9 mouse cellular contexts compared by ENCODE assay signal in the genomic region with DNA sequence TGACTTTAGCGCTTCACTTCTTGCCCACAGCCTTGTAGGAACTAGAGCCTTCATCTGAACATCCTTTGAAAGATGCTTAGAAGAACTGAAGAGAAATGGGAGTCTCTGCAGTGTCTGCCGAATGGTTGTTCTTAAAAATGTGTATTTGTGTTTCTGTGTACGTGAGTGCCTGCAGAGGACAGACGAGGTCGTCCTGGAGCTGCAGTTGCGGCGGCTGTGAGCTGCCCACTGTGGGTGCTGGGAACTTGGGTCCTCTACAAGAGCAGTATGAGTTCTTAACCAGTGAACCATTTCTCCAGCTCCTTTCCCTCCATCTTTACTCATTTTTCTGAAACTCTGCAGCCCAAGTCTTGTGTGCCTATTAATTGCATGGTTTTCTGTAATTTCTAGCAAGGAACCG. TPM values are rescaled to one million over a fixed set of nuclear protein-coding genes. Genes with fewer than 3 reads are reported as not detected.
DNase-seq lines count a peak whose midpoint lies in the region; ATAC-seq and TF ChIP-seq lines count a peak whose summit lies in the region.
"Had no signal": no experiment of that assay in that cellular context is flagged by ENCODE, and none has a peak within 500 bp of the region (broad histone marks: within the 10 kb centered on the region; RNA-seq: fewer than 3 reads in every experiment).

No protein-coding gene starts in this region.

- peak overlapping the region; percentile 62 for H3K27ac ChIP-seq in heart, embryonic 11.5 days (ENCODE audit: low read depth, low read length)
- no peak overlapping the region for H3K27ac ChIP-seq in ES-Bruce4 (ENCODE audit: insufficient read depth, low read length)
- peak overlapping the region; percentile 97 for H3K27ac ChIP-seq in forebrain, embryonic 10.5 days
- peak overlapping the region; percentile 55; the same call in 1 of the 2 replicates for H3K27ac ChIP-seq in limb, embryonic 13.5 days
- H3K27ac ChIP-seq in neural tube, embryonic 12.5 days = no peak overlapping the region

- H3K4me1 ChIP-seq in heart, embryonic 11.5 days (ENCODE audit: control insufficient read depth, insufficient read depth, low read length) = peaks cover 8% of the 10 kb centered on the region; the same call in 1 of the 2 replicates
- H3K4me1 ChIP-seq in ES-Bruce4 (ENCODE audit: control insufficient read depth, insufficient read depth, low read length) = no peaks in the 10 kb centered on the region
- H3K4me1 ChIP-seq in forebrain, embryonic 10.5 days = peaks cover 19% of the 10 kb centered on the region
- peaks cover 13% of the 10 kb centered on the region for H3K4me1 ChIP-seq in limb, embryonic 13.5 days
- H3K4me1 ChIP-seq in neural tube, embryonic 12.5 days = peaks cover 10% of the 10 kb centered on the region

- H3K4me2 ChIP-seq in heart, embryonic 11.5 days = peak overlapping the region; percentile 85
- H3K4me2 ChIP-seq in limb, embryonic 13.5 days (replicated peaks) = peak overlapping the region; percentile 76
- peak overlapping the region; percentile 81 for H3K4me2 ChIP-seq in neural tube, embryonic 12.5 days (replicated peaks)

- H3K4me3 ChIP-seq in heart, embryonic 11.5 days (ENCODE audit: low read depth, low read length) = peak overlapping the region; percentile 87
- peak overlapping the region; percentile 98 for H3K4me3 ChIP-seq in ES-Bruce4 (ENCODE audit: low read depth, low read length)
- peak overlapping the region; percentile 93 for H3K4me3 ChIP-seq in forebrain, embryonic 10.5 days
- peak overlapping the region; percentile 93 for H3K4me3 ChIP-seq in limb, embryonic 13.5 days
- H3K4me3 ChIP-seq in neural tube, embryonic 12.5 days = peak overlapping the region; percentile 84

- TF ChIP-seq EP300 in ES-Bruce4 (IDR thresholded peaks at IDR 0.05; ENCODE audit: insufficient read depth, low read depth, low read length) = no peak

- no peaks in the 10 kb centered on the region for H3K27me3 ChIP-seq in heart, embryonic 11.5 days (ENCODE audit: control insufficient read depth, insufficient read depth, low read length)
- no peaks in the 10 kb centered on the region for H3K27me3 ChIP-seq in ES-Bruce4 (ENCODE audit: control insufficient read depth, insufficient read depth, low read length, poor library complexity, severe bottlenecking)
- H3K27me3 ChIP-seq in forebrain, embryonic 10.5 days (ENCODE audit: poor library complexity, severe bottlenecking) = no peaks in the 10 kb centered on the region
- no peaks in the 10 kb centered on the region for H3K27me3 ChIP-seq in limb, embryonic 13.5 days
- no peaks in the 10 kb centered on the region for H3K27me3 ChIP-seq in neural tube, embryonic 12.5 days (replicated peaks)

- TF ChIP-seq CTCF in ES-Bruce4 (IDR thresholded peaks at IDR 0.05; ENCODE audit: low read depth, low read length) = peak; percentile 3

- no peak for DNase-seq in heart, adult 18-20 months
- no peak for DNase-seq in forebrain, embryonic 10.5 days (ENCODE audit: extremely low spot score, low spot score)
- DNase-seq in left cerebral cortex, postnatal 4 days = no peak
- no peak for DNase-seq in thymus, postnatal 14 days

- H3K9me3 ChIP-seq in heart, embryonic 11.5 days (replicated peaks; ENCODE audit: control insufficient read depth, low read length) = no peaks in the 10 kb centered on the region
- no peaks in the 10 kb centered on the region for H3K9me3 ChIP-seq in ES-Bruce4 (replicated peaks; ENCODE audit: control insufficient read depth, insufficient read depth, low read length, poor library complexity, severe bottlenecking)
- peaks cover 5% of the 10 kb centered on the region; the same call in 1 of the 2 replicates for H3K9me3 ChIP-seq in forebrain, embryonic 10.5 days
- no peaks in the 10 kb centered on the region for H3K9me3 ChIP-seq in limb, embryonic 13.5 days
- no peaks in the 10 kb centered on the region for H3K9me3 ChIP-seq in neural tube, embryonic 12.5 days

- no peaks in the 10 kb centered on the region for H3K36me3 ChIP-seq in heart, embryonic 11.5 days (ENCODE audit: control insufficient read depth, insufficient read depth, low read length)
- no peaks in the 10 kb centered on the region for H3K36me3 ChIP-seq in ES-Bruce4 (ENCODE audit: control insufficient read depth, insufficient read depth, low read length, poor library complexity, severe bottlenecking)
- no peaks in the 10 kb centered on the region for H3K36me3 ChIP-seq in forebrain, embryonic 10.5 days (replicated peaks)
- H3K36me3 ChIP-seq in limb, embryonic 13.5 days = no peaks in the 10 kb centered on the region; the same call in 1 of the 2 replicates
- no peaks in the 10 kb centered on the region for H3K36me3 ChIP-seq in neural tube, embryonic 12.5 days

- TF ChIP-seq POLR2A in ES-Bruce4 (IDR thresholded peaks at IDR 0.05; ENCODE audit: insufficient read depth, low read length) = no peak

- intact Hi-C loops in left cerebral cortex, postnatal 4 days (cut with DNase I) = no loop called here

- WGBS in heart, embryonic 11.5 days (ENCODE audit: insufficient replicate concordance) = 50% methylated on average over 8 of the region's 8 CpGs
- 50% methylated on average over 8 of the region's 8 CpGs for WGBS in forebrain, embryonic 10.5 days
- WGBS in limb, embryonic 13.5 days = 50% methylated on average over 8 of the region's 8 CpGs
- 40% methylated on average over 8 of the region's 8 CpGs for WGBS in neural tube, embryonic 12.5 days

- no peak for ATAC-seq in heart, embryonic 11.5 days (replicated peaks; ENCODE audit: insufficient number of reproducible peaks, low FRiP score, low TSS enrichment)
- no peak for ATAC-seq in limb, embryonic 13.5 days (ENCODE audit: low FRiP score, low read depth)
- ATAC-seq in neural tube, embryonic 12.5 days (ENCODE audit: low FRiP score, low read depth) = peak; percentile 14; the same call in 1 of the 2 replicates

- peak overlapping the region; percentile 95 for H3K9ac ChIP-seq in heart, embryonic 11.5 days (ENCODE audit: low read depth, low read length)
- peak overlapping the region; percentile 99 for H3K9ac ChIP-seq in ES-Bruce4 (ENCODE audit: low read depth, poor library complexity, severe bottlenecking)
- H3K9ac ChIP-seq in limb, embryonic 13.5 days = peak overlapping the region; percentile 99
- H3K9ac ChIP-seq in neural tube, embryonic 12.5 days = peak overlapping the region; percentile 72

RNA-seq across cellular contexts. Expression of gene Nanp, which starts 0.5 kb away (rescaled TPM):
- 28.6 and 36.4 TPM in 2 replicates for polyA plus RNA-seq in heart, embryonic 11.5 days (2014; fragmentation: Nextera tagmentation; extraction: Ambion mirVana)
- 1 to 10 TPM in 1 of 2 experiments, under 1 TPM in 1; 0.69 to 1.8 TPM for total RNA-seq in heart, adult 18-20 months (2021)
- polyA plus RNA-seq in ES-Bruce4 (2011; ENCODE audit: insufficient read depth, insufficient read length, low read depth, missing spikeins) = 18.0 and 20.0 TPM in 2 replicates
- polyA plus RNA-seq in forebrain, embryonic 10.5 days (2016; fragmentation: Nextera tagmentation; extraction: Ambion mirVana) = 55.2 and 63.9 TPM in 2 replicates
- polyA plus RNA-seq in limb, embryonic 13.5 days (2015; fragmentation: Nextera tagmentation; extraction: Ambion mirVana) = 49.4 and 51.4 TPM in 2 replicates
- polyA plus RNA-seq in neural tube, embryonic 12.5 days (2016; fragmentation: Nextera tagmentation; extraction: Ambion mirVana) = 35.2 and 39.9 TPM in 2 replicates
- 10 to 100 TPM; 13.1 to 14.3 TPM for total RNA-seq in left cerebral cortex, postnatal 4 days (2021)

RNA-seq across cellular contexts. Expression of gene Ninl, which starts 0.5 kb away (rescaled TPM):
- 7.0 and 8.0 TPM in 2 replicates for polyA plus RNA-seq in heart, embryonic 11.5 days (2014; fragmentation: Nextera tagmentation; extraction: Ambion mirVana)
- total RNA-seq in heart, adult 18-20 months (2021) = 1 to 10 TPM; 2.3 to 3.3 TPM
- 19.1 and 24.7 TPM in 2 replicates for polyA plus RNA-seq in ES-Bruce4 (2011; ENCODE audit: insufficient read depth, insufficient read length, low read depth, missing spikeins)
- 25.7 and 28.5 TPM in 2 replicates for polyA plus RNA-seq in forebrain, embryonic 10.5 days (2016; fragmentation: Nextera tagmentation; extraction: Ambion mirVana)
- 8.6 and 9.8 TPM in 2 replicates for polyA plus RNA-seq in limb, embryonic 13.5 days (2015; fragmentation: Nextera tagmentation; extraction: Ambion mirVana)
- 13.3 and 13.6 TPM in 2 replicates for polyA plus RNA-seq in neural tube, embryonic 12.5 days (2016; fragmentation: Nextera tagmentation; extraction: Ambion mirVana)
- total RNA-seq in left cerebral cortex, postnatal 4 days (2021) = 10 to 100 TPM in 1 of 2 experiments, 1 to 10 TPM in 1; 9.3 to 12.4 TPM

RNA-seq across cellular contexts. Expression of gene Gm14151, which starts 52.4 kb away (rescaled TPM):
- not detected in 2 replicates for polyA plus RNA-seq in heart, embryonic 11.5 days (2014; fragmentation: Nextera tagmentation; extraction: Ambion mirVana)
- total RNA-seq in heart, adult 18-20 months (2021) = not detected
- polyA plus RNA-seq in ES-Bruce4 (2011; ENCODE audit: insufficient read depth, insufficient read length, low read depth, missing spikeins) = not detected in 2 replicates
- polyA plus RNA-seq in forebrain, embryonic 10.5 days (2016; fragmentation: Nextera tagmentation; extraction: Ambion mirVana) = not detected in 2 replicates
- polyA plus RNA-seq in limb, embryonic 13.5 days (2015; fragmentation: Nextera tagmentation; extraction: Ambion mirVana) = not detected in 2 replicates
- polyA plus RNA-seq in neural tube, embryonic 12.5 days (2016; fragmentation: Nextera tagmentation; extraction: Ambion mirVana) = not detected in 2 replicates
- not detected for total RNA-seq in left cerebral cortex, postnatal 4 days (2021)
- total RNA-seq: layer of hippocampus, postnatal 10 days had no signal

RNA-seq across cellular contexts. Expression of gene Gm14147, which starts 58.3 kb away (rescaled TPM):
- polyA plus RNA-seq in heart, embryonic 11.5 days (2014; fragmentation: Nextera tagmentation; extraction: Ambion mirVana) = not detected in 2 replicates
- total RNA-seq in heart, adult 18-20 months (2021) = not detected
- polyA plus RNA-seq in ES-Bruce4 (2011; ENCODE audit: insufficient read depth, insufficient read length, low read depth, missing spikeins) = not detected in 2 replicates
- not detected in 2 replicates for polyA plus RNA-seq in forebrain, embryonic 10.5 days (2016; fragmentation: Nextera tagmentation; extraction: Ambion mirVana)
- polyA plus RNA-seq in limb, embryonic 13.5 days (2015; fragmentation: Nextera tagmentation; extraction: Ambion mirVana) = not detected in 2 replicates
- not detected in 2 replicates for polyA plus RNA-seq in neural tube, embryonic 12.5 days (2016; fragmentation: Nextera tagmentation; extraction: Ambion mirVana)
- total RNA-seq in left cerebral cortex, postnatal 4 days (2021) = not detected
- total RNA-seq: layer of hippocampus, postnatal 10 days had no signal

Comparison
In these comparisons a context has a peak if more than half of its experiments do, and no peak if none do; other contexts are left out.
1. H3K27ac ChIP-seq: peak in heart, embryonic 11.5 days (single experiment), forebrain, embryonic 10.5 days (single experiment) and limb, embryonic 13.5 days (single experiment); none in ES-Bruce4 (single experiment) and neural tube, embryonic 12.5 days (single experiment).
2. Peak in every context shown above with its lines, with median percentiles within 50 percentile points of each other: H3K4me2 ChIP-seq, H3K4me3 ChIP-seq and H3K9ac ChIP-seq.